8 mouse cellular contexts compared by ENCODE assay signal in genomic region chr2:93439812-93440559, GRCm38 (mm10). TPM values are rescaled to one million over a fixed set of nuclear protein-coding genes. Genes with fewer than 3 reads are reported as not detected.
A peak's percentile ranks its signal among the peaks of the same experiment; 100 is the strongest.
DNase-seq lines count a peak whose midpoint lies in the region; ATAC-seq lines count a peak whose summit lies in the region.

No protein-coding gene starts in this region.

- peak; percentile 65 for DNase-seq in brain, adult 2 months (ENCODE audit: low read depth, low spot score)
- DNase-seq in lung, postnatal 10 days, result peak; percentile 70
- DNase-seq in layer of hippocampus, adult 11-12 months (ENCODE audit: low spot score), result no peak
- no peak for DNase-seq in left cerebral cortex, postnatal 14 days (ENCODE audit: low spot score in 2 of 2)
- DNase-seq in spleen, adult 12 weeks (ENCODE audit: low spot score), result no peak

- no peak overlapping the region for H3K4me3 ChIP-seq in heart, embryonic 14.5 days (ENCODE audit: control insufficient read depth in 1 of 2, insufficient read depth in 1 of 2, low read depth in 1 of 2, low read length in 2 of 2)
- no peak overlapping the region for H3K4me3 ChIP-seq in heart, embryonic 11.5 days (ENCODE audit: low read depth, low read length)
- H3K4me3 ChIP-seq in hindbrain, embryonic 16.5 days (ENCODE audit: low read length), result no peak overlapping the region

- no peaks in the 10 kb centered on the region for H3K27me3 ChIP-seq in heart, embryonic 14.5 days (ENCODE audit: control insufficient read depth, insufficient read depth, low read length)
- H3K27me3 ChIP-seq in heart, embryonic 11.5 days (ENCODE audit: control insufficient read depth, insufficient read depth, low read length), result no peaks in the 10 kb centered on the region
- H3K27me3 ChIP-seq in hindbrain, embryonic 16.5 days (replicated peaks; ENCODE audit: control insufficient read depth, insufficient read depth, low read length), result no peaks in the 10 kb centered on the region; the same call in 1 of the 2 replicates

- 60% methylated on average over 12 of the region's 12 CpGs for WGBS in heart, embryonic 14.5 days
- 64% methylated on average over 12 of the region's 12 CpGs for WGBS in heart, embryonic 11.5 days (ENCODE audit: insufficient replicate concordance)
- 43% methylated on average over 12 of the region's 12 CpGs for WGBS in hindbrain, embryonic 16.5 days

- peaks cover 6 to 12% of the 10 kb centered on the region in 2 experiments; a peak in 3 of 4 replicates for H3K4me1 ChIP-seq in heart, embryonic 14.5 days (ENCODE audit: control insufficient read depth in 2 of 2, insufficient read depth in 2 of 2, low read length in 2 of 2)
- 0 out of 2 replicates have a peak, but pooled peaks cover 4% of the 10 kb centered on the region for H3K4me1 ChIP-seq in heart, embryonic 11.5 days (ENCODE audit: control insufficient read depth, insufficient read depth, low read length)
- H3K4me1 ChIP-seq in hindbrain, embryonic 16.5 days (ENCODE audit: control insufficient read depth, insufficient read depth, low read depth, low read length), result peaks cover 6% of the 10 kb centered on the region; the same call in 1 of the 2 replicates

- H3K9ac ChIP-seq in heart, embryonic 14.5 days (ENCODE audit: low read length), result no peak overlapping the region
- no peak overlapping the region for H3K9ac ChIP-seq in heart, embryonic 11.5 days (ENCODE audit: low read depth, low read length)
- H3K9ac ChIP-seq in hindbrain, embryonic 16.5 days (ENCODE audit: low read depth, low read length), result no peak overlapping the region

- H3K36me3 ChIP-seq in heart, embryonic 14.5 days (ENCODE audit: control insufficient read depth, insufficient read depth, low read length), result no peaks in the 10 kb centered on the region
- H3K36me3 ChIP-seq in heart, embryonic 11.5 days (ENCODE audit: control insufficient read depth, insufficient read depth, low read length), result no peaks in the 10 kb centered on the region
- H3K36me3 ChIP-seq in hindbrain, embryonic 16.5 days (ENCODE audit: control insufficient read depth, insufficient read depth, low read length), result no peaks in the 10 kb centered on the region

- H3K27ac ChIP-seq in heart, embryonic 14.5 days (replicated peaks in 1 of 2; ENCODE audit: control insufficient read depth in 1 of 2, insufficient read depth in 1 of 2, low read depth in 2 of 2, low read length in 2 of 2), result 0 out of 4 replicates have a peak overlapping the region, but pooled peaks of 1 of the 2 experiments have one; percentile 4
- H3K27ac ChIP-seq in heart, embryonic 11.5 days (ENCODE audit: low read depth, low read length), result no peak overlapping the region
- peak overlapping the region; percentile 25; the same call in 1 of the 2 replicates for H3K27ac ChIP-seq in hindbrain, embryonic 16.5 days (ENCODE audit: low read depth, low read length)

- no peaks in the 10 kb centered on the region for H3K9me3 ChIP-seq in heart, embryonic 14.5 days (ENCODE audit: control insufficient read depth, low read length)
- no peaks in the 10 kb centered on the region for H3K9me3 ChIP-seq in heart, embryonic 11.5 days (replicated peaks; ENCODE audit: control insufficient read depth, low read length)
- H3K9me3 ChIP-seq in hindbrain, embryonic 16.5 days (ENCODE audit: control insufficient read depth, low read length), result no peaks in the 10 kb centered on the region

- intact Hi-C loops in left cerebral cortex, postnatal 14 days (cut with DNase I), result no loop called here

- H3K4me2 ChIP-seq in heart, embryonic 14.5 days (ENCODE audit: low read length), result no peak overlapping the region
- no peak overlapping the region for H3K4me2 ChIP-seq in heart, embryonic 11.5 days
- no peak overlapping the region for H3K4me2 ChIP-seq in hindbrain, embryonic 16.5 days (ENCODE audit: low read length)

- ATAC-seq in heart, embryonic 14.5 days (ENCODE audit: insufficient number of reproducible peaks, insufficient read depth, low FRiP score, low read depth), result peak; percentile 48
- no peak for ATAC-seq in heart, embryonic 11.5 days (replicated peaks; ENCODE audit: insufficient number of reproducible peaks, low FRiP score, low TSS enrichment)
- ATAC-seq in hindbrain, embryonic 16.5 days, result peak; percentile 46

RNA-seq across cellular contexts. Expression of gene Cd82, which starts 23.0 kb away (rescaled TPM):
- 12.5 and 18.9 TPM in 2 replicates for polyA plus RNA-seq in heart, embryonic 14.5 days (2014; fragmentation: Nextera tagmentation; extraction: Ambion mirVana)
- 10.6 and 14.3 TPM in 2 replicates for polyA plus RNA-seq in heart, embryonic 11.5 days (2014; fragmentation: Nextera tagmentation; extraction: Ambion mirVana)
- polyA plus RNA-seq in hindbrain, embryonic 16.5 days (2015; fragmentation: Nextera tagmentation; extraction: Ambion mirVana), result 24.5 and 26.8 TPM in 2 replicates
- 10 to 100 TPM in 1 of 2 experiments, 1 to 10 TPM in 1; 9.5 to 10.1 TPM for total RNA-seq in left cerebral cortex, postnatal 14 days (2021)

Comparison
In these comparisons a context has a peak if more than half of its experiments do, and no peak if none do; other contexts are left out.
1. DNase-seq: peak in brain, adult 2 months (single experiment) and lung, postnatal 10 days (single experiment); none in layer of hippocampus, adult 11-12 months (single experiment), left cerebral cortex, postnatal 14 days (0 of 2) and spleen, adult 12 weeks (single experiment).